Mouse (Mus musculus) 3T3-L1 (cell line): ENCODE measurements around the gene Lrtm2.

ENCODE experiments used
- DNase-seq: peaks from one replicate; pipeline ENCODE4 v3.0.0-alpha.2; 2015; ENCODE audit warnings: low read depth, low spot score

The Lrtm2 gene

GRCm38 (mm10) chr6:119336124-119336523 lies 5.6 kb upstream of the Lrtm2 start:
- DNase-seq, result no peak

- no peak for DNase-seq
These were observed 3.3 kb upstream of the Lrtm2 start for GRCm38 (mm10) chr6:119333831-119334230.

- peak; percentile 80 for DNase-seq
These were observed 2.6 kb upstream of the Lrtm2 start for GRCm38 (mm10) chr6:119333202-119333601.

GRCm38 (mm10) chr6:119332111-119332510 lies 1.5 kb upstream of the Lrtm2 start:
- DNase-seq, result no peak

GRCm38 (mm10) chr6:119329936-119330335 lies 630 bp downstream of the Lrtm2 start:
- DNase-seq, result no peak

GRCm38 (mm10) chr6:119329215-119329714 lies 1.3 kb downstream of the Lrtm2 start:
- DNase-seq, result peak; percentile 29

- no peak for DNase-seq
These were observed 1.9 kb downstream of the Lrtm2 start for GRCm38 (mm10) chr6:119328521-119329115.

- DNase-seq, result no peak
These were observed 4.0 kb downstream of the Lrtm2 start for GRCm38 (mm10) chr6:119326541-119326940.

GRCm38 (mm10) chr6:119325978-119326377 lies 4.6 kb downstream of the Lrtm2 start:
- DNase-seq, result no peak

GRCm38 (mm10) chr6:119324776-119325175 lies 5.8 kb downstream of the Lrtm2 start:
- DNase-seq, result no peak

GRCm38 (mm10) chr6:119321752-119322151 lies 8.8 kb downstream of the Lrtm2 start:
- no peak for DNase-seq

- DNase-seq, result peak; percentile 68
These were observed 10.1 kb downstream of the Lrtm2 start for GRCm38 (mm10) chr6:119320481-119320880.

GRCm38 (mm10) chr6:119319358-119319757 lies 11.2 kb downstream of the Lrtm2 start:
- DNase-seq, result no peak

GRCm38 (mm10) chr6:119318732-119319131 lies 11.8 kb downstream of the Lrtm2 start:
- no peak for DNase-seq

GRCm38 (mm10) chr6:119314751-119315476 lies 15.7 kb downstream of the Lrtm2 start:
- no peak for DNase-seq

GRCm38 (mm10) chr6:119313588-119314375 lies 16.8 kb downstream of the Lrtm2 start:
- no peak for DNase-seq

GRCm38 (mm10) chr6:119313096-119313495 lies 17.5 kb downstream of the Lrtm2 start:
- no peak for DNase-seq

GRCm38 (mm10) chr6:119312381-119312780 lies 18.2 kb downstream of the Lrtm2 start:
- no peak for DNase-seq

GRCm38 (mm10) chr6:119310176-119310575 lies 20.4 kb downstream of the Lrtm2 start:
- DNase-seq, result no peak

- DNase-seq, result no peak
These were observed 22.6 kb downstream of the Lrtm2 start for GRCm38 (mm10) chr6:119307867-119308413.

- no peak for DNase-seq
These were observed 27.2 kb downstream of the Lrtm2 start for GRCm38 (mm10) chr6:119303331-119303730.

GRCm38 (mm10) chr6:119301310-119301709 lies 29.3 kb downstream of the Lrtm2 start:
- no peak for DNase-seq
